Mouse (Mus musculus): ENCODE measurements around the gene Igfbp3. TPM values are rescaled to one million over a fixed set of nuclear protein-coding genes. Genes with fewer than 3 reads are reported as not detected.

Igfbp3 gene
- total and polyA plus RNA-seq, 2 experiments, result 17.7 to 31.2 TPM

DNA sequence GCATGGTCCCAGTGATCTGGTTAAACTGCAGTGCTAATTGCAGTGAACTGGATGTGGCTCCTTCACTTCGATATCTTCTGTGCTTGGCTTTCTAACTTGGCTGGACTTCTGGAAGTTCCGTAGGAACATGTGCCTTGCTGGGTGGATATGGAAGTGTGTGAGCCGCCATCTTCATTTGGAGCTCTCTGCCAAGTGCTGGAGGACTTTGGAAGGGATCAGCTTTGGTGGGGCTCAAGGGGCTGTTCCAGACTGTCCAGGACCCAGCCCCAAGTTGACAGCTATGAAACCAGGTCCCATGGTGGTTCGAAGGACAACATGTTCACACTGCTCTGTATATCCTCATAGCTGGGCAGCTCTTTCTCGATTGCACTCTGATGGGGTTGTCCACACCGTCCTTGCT, 24.8 kb upstream of the Igfbp3 start:
- Histone ChIP-seq H3K4me1 (ENCODE audit: control insufficient read depth, insufficient read depth, low read length) (no peaks in the 10 kb centered on the region), H3K27ac (replicated peaks; ENCODE audit: insufficient read depth, low read depth, low read length) (no peak overlapping the region), H3K9ac (ENCODE audit: low read depth, low read length) (no peak overlapping the region), H3K27me3 (ENCODE audit: control insufficient read depth, insufficient read depth, low read length) (no peaks in the 10 kb centered on the region), H3K36me3 (ENCODE audit: control insufficient read depth, insufficient read depth, low read length) (no peaks in the 10 kb centered on the region), H3K4me3 (ENCODE audit: insufficient read depth, low read depth, low read length) (no peak overlapping the region), H3K79me2 (ENCODE audit: control insufficient read depth, insufficient read depth, low read length) (no peaks in the 10 kb centered on the region)
- DNase-seq (ENCODE audit: extremely low read depth, low read depth, low spot score), result no peak
- 91% methylated on average over 6 of the region's 6 CpGs for WGBS
- TF ChIP-seq CTCF (IDR thresholded peaks at IDR 0.05; ENCODE audit: low read depth, low read length), result no peak
- no peak for TF ChIP-seq POLR2A (IDR thresholded peaks at IDR 0.05; ENCODE audit: extremely low read depth, insufficient read depth, low read length)

DNA sequence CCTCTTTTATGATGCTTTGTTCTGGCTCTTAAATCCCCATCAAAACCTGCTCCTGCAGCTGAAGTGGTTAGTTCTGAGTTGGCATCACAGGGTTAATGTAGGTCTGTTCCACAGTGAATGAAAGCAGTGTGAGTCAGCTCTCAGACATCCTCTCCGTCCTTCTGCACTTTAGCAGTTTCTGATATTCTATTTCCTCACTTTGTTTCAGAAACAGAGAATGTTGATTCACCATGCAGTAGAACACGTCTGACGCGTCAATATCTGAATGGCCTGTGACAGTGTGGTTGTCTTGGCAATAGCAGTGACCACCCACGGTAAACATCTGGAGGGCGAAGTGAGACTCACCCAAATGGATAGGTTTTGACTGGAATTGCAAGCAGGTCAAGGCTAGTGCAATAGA, 24.0 kb upstream of the Igfbp3 start:
- TF ChIP-seq CTCF (IDR thresholded peaks at IDR 0.05; ENCODE audit: low read depth, low read length) (no peak), POLR2A (IDR thresholded peaks at IDR 0.05; ENCODE audit: extremely low read depth, insufficient read depth, low read length) (no peak)
- H3K36me3 ChIP-seq (ENCODE audit: control insufficient read depth, insufficient read depth, low read length), result no peaks in the 10 kb centered on the region
- 50% methylated on average over 6 of the region's 6 CpGs for WGBS
- no peaks in the 10 kb centered on the region for H3K79me2 ChIP-seq (ENCODE audit: control insufficient read depth, insufficient read depth, low read length)
- H3K27me3 ChIP-seq (ENCODE audit: control insufficient read depth, insufficient read depth, low read length), result no peaks in the 10 kb centered on the region
- no peaks in the 10 kb centered on the region for H3K4me1 ChIP-seq (ENCODE audit: control insufficient read depth, insufficient read depth, low read length)
- H3K9ac ChIP-seq (ENCODE audit: low read depth, low read length), result no peak overlapping the region
- no peak overlapping the region for H3K4me3 ChIP-seq (ENCODE audit: insufficient read depth, low read depth, low read length)
- H3K27ac ChIP-seq (replicated peaks; ENCODE audit: insufficient read depth, low read depth, low read length), result no peak overlapping the region
- DNase-seq (ENCODE audit: extremely low read depth, low read depth, low spot score), result no peak

DNA sequence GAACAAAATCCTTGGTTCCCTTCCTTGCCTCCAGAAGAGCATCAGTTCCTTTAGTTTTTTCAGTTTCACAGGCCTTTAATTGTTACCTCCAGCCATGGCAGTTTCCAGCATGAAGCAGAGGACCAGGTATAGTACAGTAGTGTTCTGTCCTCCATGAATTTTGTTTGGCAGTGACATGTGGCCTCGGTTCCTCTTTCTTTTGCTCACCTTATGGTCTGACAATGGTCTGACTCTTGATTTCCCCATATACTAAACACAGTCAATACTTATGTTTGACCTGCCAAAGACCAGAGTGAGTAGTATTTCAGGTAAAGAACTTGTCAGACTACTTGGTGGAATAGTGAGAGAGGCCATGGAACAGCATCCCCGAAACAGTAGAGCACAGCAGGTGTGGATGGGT, 23.0 kb upstream of the Igfbp3 start:
- H3K27ac ChIP-seq (replicated peaks; ENCODE audit: insufficient read depth, low read depth, low read length), result no peak overlapping the region
- H3K9ac ChIP-seq (ENCODE audit: low read depth, low read length), result no peak overlapping the region
- H3K4me3 ChIP-seq (ENCODE audit: insufficient read depth, low read depth, low read length), result no peak overlapping the region
- DNase-seq (ENCODE audit: extremely low read depth, low read depth, low spot score), result no peak
- no peaks in the 10 kb centered on the region for H3K4me1 ChIP-seq (ENCODE audit: control insufficient read depth, insufficient read depth, low read length)
- H3K36me3 ChIP-seq (ENCODE audit: control insufficient read depth, insufficient read depth, low read length), result no peaks in the 10 kb centered on the region
- no peak for TF ChIP-seq CTCF (IDR thresholded peaks at IDR 0.05; ENCODE audit: low read depth, low read length)
- no peak for TF ChIP-seq POLR2A (IDR thresholded peaks at IDR 0.05; ENCODE audit: extremely low read depth, insufficient read depth, low read length)
- 88% methylated on average over 2 of the region's 2 CpGs for WGBS
- H3K79me2 ChIP-seq (ENCODE audit: control insufficient read depth, insufficient read depth, low read length), result no peaks in the 10 kb centered on the region
- H3K27me3 ChIP-seq (ENCODE audit: control insufficient read depth, insufficient read depth, low read length), result no peaks in the 10 kb centered on the region

DNA sequence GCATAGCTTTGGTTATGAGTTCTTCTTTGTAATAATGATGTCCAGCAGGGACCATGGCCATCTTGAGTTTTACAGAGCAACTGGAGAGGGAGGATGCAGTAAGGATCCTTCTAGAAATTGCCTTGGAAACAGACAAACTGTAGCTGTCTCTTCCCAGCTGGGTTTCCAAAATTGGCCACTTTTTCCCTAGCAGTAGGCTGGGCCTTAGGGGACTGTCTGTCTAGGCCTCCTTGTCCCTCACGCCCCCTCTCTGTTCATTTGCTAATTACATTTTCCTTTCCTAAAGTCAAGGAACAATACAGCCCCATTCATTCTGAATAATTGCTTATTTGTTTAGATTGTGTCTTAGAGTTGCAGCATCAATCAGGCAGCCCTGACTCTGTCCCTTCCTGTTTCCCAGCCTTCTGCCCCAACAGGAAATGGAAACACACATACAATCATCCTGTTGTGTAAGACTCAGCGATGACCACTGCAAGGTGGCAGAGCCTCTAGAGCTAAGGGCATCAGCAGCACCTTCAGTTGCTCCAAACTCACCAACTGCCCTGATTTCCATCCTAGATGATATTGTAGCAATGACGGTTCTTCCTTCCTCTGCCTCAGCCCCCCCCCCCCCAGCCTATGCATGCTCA, 21.4 kb upstream of the Igfbp3 start:
- WGBS, result 67% methylated on average over 3 of the region's 3 CpGs
- H3K9ac ChIP-seq (ENCODE audit: low read depth, low read length), result no peak overlapping the region

DNA sequence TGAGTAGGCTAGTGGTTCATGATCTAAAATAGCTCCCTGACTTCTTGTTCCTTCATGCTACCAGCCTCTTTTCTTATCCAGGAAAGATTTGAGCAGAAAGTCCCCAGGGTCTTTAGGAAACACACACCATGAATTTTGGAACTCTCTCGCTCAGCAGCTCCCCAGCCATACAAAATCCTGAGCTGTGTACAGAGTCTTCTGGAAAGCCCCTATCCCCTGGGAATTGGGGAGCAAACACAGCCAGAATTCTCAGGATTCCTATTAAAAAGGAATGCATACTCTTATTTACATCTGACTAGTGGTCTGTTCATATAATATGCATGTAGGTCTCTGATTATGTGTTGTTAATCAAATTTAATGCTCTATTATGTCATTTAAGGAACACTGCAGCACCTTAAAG, 20.7 kb upstream of the Igfbp3 start:
- TF ChIP-seq POLR2A (IDR thresholded peaks at IDR 0.05; ENCODE audit: extremely low read depth, insufficient read depth, low read length) (no peak), CTCF (IDR thresholded peaks at IDR 0.05; ENCODE audit: low read depth, low read length) (no peak)
- H3K4me1 ChIP-seq (ENCODE audit: control insufficient read depth, insufficient read depth, low read length), result no peaks in the 10 kb centered on the region
- H3K27ac ChIP-seq (replicated peaks; ENCODE audit: insufficient read depth, low read depth, low read length), result no peak overlapping the region
- H3K27me3 ChIP-seq (ENCODE audit: control insufficient read depth, insufficient read depth, low read length), result no peaks in the 10 kb centered on the region
- DNase-seq (ENCODE audit: extremely low read depth, low read depth, low spot score), result no peak
- H3K36me3 ChIP-seq (ENCODE audit: control insufficient read depth, insufficient read depth, low read length), result no peaks in the 10 kb centered on the region
- H3K9ac ChIP-seq (ENCODE audit: low read depth, low read length), result no peak overlapping the region
- H3K4me3 ChIP-seq (ENCODE audit: insufficient read depth, low read depth, low read length), result no peak overlapping the region
- WGBS, result 73% methylated on average over 1 of the region's 1 CpGs
- no peaks in the 10 kb centered on the region for H3K79me2 ChIP-seq (ENCODE audit: control insufficient read depth, insufficient read depth, low read length)

More for the DNA sequence above, 21.4 kb upstream of the Igfbp3 start:
- H3K36me3 ChIP-seq (ENCODE audit: control insufficient read depth, insufficient read depth, low read length), result no peaks in the 10 kb centered on the region
- H3K79me2 ChIP-seq (ENCODE audit: control insufficient read depth, insufficient read depth, low read length), result no peaks in the 10 kb centered on the region
- DNase-seq (ENCODE audit: extremely low read depth, low read depth, low spot score), result no peak
- no peak overlapping the region for H3K4me3 ChIP-seq (ENCODE audit: insufficient read depth, low read depth, low read length)
- no peak for TF ChIP-seq CTCF (IDR thresholded peaks at IDR 0.05; ENCODE audit: low read depth, low read length)
- TF ChIP-seq POLR2A (IDR thresholded peaks at IDR 0.05; ENCODE audit: extremely low read depth, insufficient read depth, low read length), result no peak
- H3K4me1 ChIP-seq (ENCODE audit: control insufficient read depth, insufficient read depth, low read length), result no peaks in the 10 kb centered on the region
- H3K27ac ChIP-seq (replicated peaks; ENCODE audit: insufficient read depth, low read depth, low read length), result no peak overlapping the region
- H3K27me3 ChIP-seq (ENCODE audit: control insufficient read depth, insufficient read depth, low read length), result no peaks in the 10 kb centered on the region

DNA sequence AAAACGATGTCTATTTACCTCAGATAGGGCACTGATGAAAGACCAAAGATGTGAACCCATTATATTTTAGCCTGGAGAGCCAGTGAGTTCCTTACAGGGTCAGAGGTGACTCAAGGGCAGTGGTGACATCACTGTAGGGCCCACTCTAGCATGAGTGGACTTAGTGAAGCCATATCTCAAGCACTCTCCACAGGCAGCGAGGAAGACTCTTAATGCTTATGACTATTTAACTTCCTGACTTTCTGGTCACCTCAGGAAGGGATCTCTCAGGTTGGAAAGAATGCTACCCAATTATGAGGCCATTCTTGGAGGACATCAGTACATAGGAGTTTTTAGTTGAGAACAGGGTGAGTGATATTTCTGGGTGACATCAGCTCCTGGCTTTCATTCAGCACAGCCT, 19.6 kb upstream of the Igfbp3 start:
- no peak for DNase-seq (ENCODE audit: extremely low read depth, low read depth, low spot score)
- WGBS, result 89% methylated on average over 2 of the region's 2 CpGs

More for the DNA sequence above, 19.6 kb upstream of the Igfbp3 start:
- H3K79me2 ChIP-seq (ENCODE audit: control insufficient read depth, insufficient read depth, low read length), result no peaks in the 10 kb centered on the region
- TF ChIP-seq POLR2A (IDR thresholded peaks at IDR 0.05; ENCODE audit: extremely low read depth, insufficient read depth, low read length), result no peak
- no peak for TF ChIP-seq CTCF (IDR thresholded peaks at IDR 0.05; ENCODE audit: low read depth, low read length)
- H3K36me3 ChIP-seq (ENCODE audit: control insufficient read depth, insufficient read depth, low read length), result no peaks in the 10 kb centered on the region
- H3K4me1 ChIP-seq (ENCODE audit: control insufficient read depth, insufficient read depth, low read length), result no peaks in the 10 kb centered on the region
- H3K27ac ChIP-seq (replicated peaks; ENCODE audit: insufficient read depth, low read depth, low read length), result no peak overlapping the region
- H3K27me3 ChIP-seq (ENCODE audit: control insufficient read depth, insufficient read depth, low read length), result no peaks in the 10 kb centered on the region
- no peak overlapping the region for H3K9ac ChIP-seq (ENCODE audit: low read depth, low read length)
- H3K4me3 ChIP-seq (ENCODE audit: insufficient read depth, low read depth, low read length), result no peak overlapping the region

All from liver, adult 2 months (tissue).